Mouse (Mus musculus): ENCODE measurements at regions not wholly inside any gene's neighbourhood (a gene's known extent, or its start where the extent isn't known, plus 50 kb on each side); places are given as distances from the start of the nearest gene placed in this dataset.

GRCm38 (mm10) chr4:56619803-56620202, 120.1 kb upstream of the Gm26657 start:
- in situ Hi-C loops (cut with MboI, MseI): no loop called here

- in situ Hi-C loops (cut with MboI, MseI): no loop called here
Measured at GRCm38 (mm10) chr4:56619054-56619453, 120.8 kb upstream of the Gm26657 start.

GRCm38 (mm10) chr4:56618433-56618832, 121.4 kb upstream of the Gm26657 start:
- in situ Hi-C loops (cut with MboI, MseI): no loop called here

GRCm38 (mm10) chr4:56617661-56618360, 122.1 kb upstream of the Gm26657 start:
- in situ Hi-C loops (cut with MboI, MseI): no loop called here

GRCm38 (mm10) chr4:56612325-56612724, 127.5 kb upstream of the Gm26657 start:
- in situ Hi-C loops (cut with MboI, MseI): no loop called here

GRCm38 (mm10) chr4:56611751-56612150, 128.1 kb upstream of the Gm26657 start:
- in situ Hi-C loops (cut with MboI, MseI): no loop called here

GRCm38 (mm10) chr4:56610273-56610672, 129.6 kb upstream of the Gm26657 start:
- in situ Hi-C loops (cut with MboI, MseI): no loop called here

- in situ Hi-C loops (cut with MboI, MseI): no loop called here
Measured at GRCm38 (mm10) chr4:56608701-56609100, 131.2 kb upstream of the Gm26657 start.

GRCm38 (mm10) chr4:56598398-56598797, 141.5 kb upstream of the Gm26657 start:
- in situ Hi-C loops (cut with MboI, MseI): no loop called here

GRCm38 (mm10) chr4:56597931-56598330, 141.9 kb upstream of the Gm26657 start:
- in situ Hi-C loops (cut with MboI, MseI): no loop called here

GRCm38 (mm10) chr4:56582405-56582804, 157.5 kb upstream of the Gm26657 start:
- in situ Hi-C loops (cut with MboI, MseI): no loop called here

- in situ Hi-C loops (cut with MboI, MseI): no loop called here
Measured at GRCm38 (mm10) chr4:56576837-56577548, 162.9 kb upstream of the Gm26657 start.

- in situ Hi-C loops (cut with MboI, MseI): no loop called here
Measured at GRCm38 (mm10) chr4:56552126-56552525, 187.7 kb upstream of the Gm26657 start.

- in situ Hi-C loops (cut with MboI, MseI): no loop called here
Measured at GRCm38 (mm10) chr4:56533344-56533985, 206.4 kb upstream of the Gm26657 start.

- in situ Hi-C loops (cut with MboI, MseI): no loop called here
Measured at GRCm38 (mm10) chr4:56532921-56533320, 206.9 kb upstream of the Gm26657 start.

- in situ Hi-C loops (cut with MboI, MseI): no loop called here
Measured at GRCm38 (mm10) chr4:56528571-56528970, 211.3 kb upstream of the Gm26657 start.

GRCm38 (mm10) chr4:56524430-56524985, 215.4 kb upstream of the Gm26657 start:
- in situ Hi-C loops (cut with MboI, MseI): no loop called here

- in situ Hi-C loops (cut with MboI, MseI): no loop called here
Measured at GRCm38 (mm10) chr4:56507770-56508169, 232.1 kb upstream of the Gm26657 start.

- in situ Hi-C loops (cut with MboI, MseI): no loop called here
Measured at GRCm38 (mm10) chr4:56506786-56507185, 233.1 kb upstream of the Gm26657 start.

- in situ Hi-C loops (cut with MboI, MseI): no loop called here
Measured at GRCm38 (mm10) chr4:56506067-56506466, 233.8 kb upstream of the Gm26657 start.

- in situ Hi-C loops (cut with MboI, MseI): no loop called here
Measured at GRCm38 (mm10) chr4:56492537-56493221, 247.2 kb upstream of the Gm26657 start.

- in situ Hi-C loops (cut with MboI, MseI): loop anchor here (10.0 kb wide), 1 partner anchor 975 kb away; no protein-coding TSS in a partner anchor
Measured at GRCm38 (mm10) chr4:56489361-56489760, 250.5 kb upstream of the Gm26657 start.

Data from T-helper 2 cell (primary cell).